Comparison of ENCODE assay signal across 1 mouse cellular context in genomic region chr11:117059120-117059519, GRCm38 (mm10).
A peak's percentile ranks its signal among the peaks of the same experiment; 100 is the strongest.
TF ChIP-seq lines count a peak whose summit lies in the region.

No protein-coding gene starts in this region.

TF ChIP-seq in MEL, 35 proteins besides CTCF, POLR2A, EP300 and RAD21 (continued from another document):
- peak; percentile 65; the same call in 1 of the 2 replicates for TF ChIP-seq POLR2AphosphoS2 (IDR thresholded peaks at IDR 0.05; ENCODE audit: low read length)
- peak; percentile 67 for TF ChIP-seq HCFC1 (IDR thresholded peaks at IDR 0.05; ENCODE audit: low read depth, low read length)
- TF ChIP-seq USF2 (IDR thresholded peaks at IDR 0.05; ENCODE audit: borderline replicate concordance in 1 of 2, insufficient read depth in 1 of 2, low read depth in 1 of 2, low read length in 2 of 2): no peak
- peak; percentile 74 for TF ChIP-seq MAX (IDR thresholded peaks at IDR 0.05; ENCODE audit: low read length)
- TF ChIP-seq CHD2 (IDR thresholded peaks at IDR 0.05; ENCODE audit: low read length): no peak
- TF ChIP-seq MAFK (IDR thresholded peaks at IDR 0.05; ENCODE audit: borderline replicate concordance, low read depth, low read length): no peak
- no peak for TF ChIP-seq MYB (IDR thresholded peaks at IDR 0.05; ENCODE audit: low read depth, low read length)
- no peak for TF ChIP-seq MEF2A (IDR thresholded peaks at IDR 0.05; ENCODE audit: extremely low read depth, insufficient replicate concordance, low read depth, low read length, poor library complexity, severe bottlenecking)
- TF ChIP-seq SMC3 (IDR thresholded peaks at IDR 0.05; ENCODE audit: low read depth, low read length): no peak; the same call in 1 of the 2 replicates
- TF ChIP-seq ETS1 (IDR thresholded peaks at IDR 0.05; ENCODE audit: low read depth, low read length): peak; percentile 91
- TF ChIP-seq ELF1 (IDR thresholded peaks at IDR 0.05; ENCODE audit: low read depth, low read length): peak; percentile 85
- TF ChIP-seq ZC3H11A (IDR thresholded peaks at IDR 0.05; ENCODE audit: low read depth, low read length): no peak
- TF ChIP-seq CHD1 (IDR thresholded peaks at IDR 0.05; ENCODE audit: low read depth, low read length): no peak
- TF ChIP-seq ZNF384 (IDR thresholded peaks at IDR 0.05; ENCODE audit: low read depth, low read length): no peak; the same call in 1 of the 2 replicates
- TF ChIP-seq ZMIZ1 (IDR thresholded peaks at IDR 0.05; ENCODE audit: low read depth, low read length): no peak; the same call in 1 of the 2 replicates
- TF ChIP-seq UBTF (IDR thresholded peaks at IDR 0.05; ENCODE audit: borderline replicate concordance, insufficient read depth, low read depth, low read length): no peak
- peak; percentile 96 for TF ChIP-seq MAZ (IDR thresholded peaks at IDR 0.05; ENCODE audit: low read depth, low read length)
- TF ChIP-seq SIN3A (IDR thresholded peaks at IDR 0.05; ENCODE audit: low read length): peak; percentile 89
- peak; percentile 92 for TF ChIP-seq BHLHE40 (IDR thresholded peaks at IDR 0.05; ENCODE audit: borderline replicate concordance, low read depth, low read length)
- TF ChIP-seq USF1 (IDR thresholded peaks at IDR 0.05; ENCODE audit: low read depth, low read length): 0 out of 2 replicates have a peak, but pooled peaks have one; percentile 14
- peak; percentile 92 for TF ChIP-seq TAL1 (IDR thresholded peaks at IDR 0.05; ENCODE audit: low read length)
- no peak for TF ChIP-seq JUND (IDR thresholded peaks at IDR 0.05; ENCODE audit: low read depth, low read length)
- TF ChIP-seq RCOR1 (IDR thresholded peaks at IDR 0.05; ENCODE audit: low read depth, low read length): peak; percentile 63; the same call in 1 of the 2 replicates
- TF ChIP-seq NRF1 (IDR thresholded peaks at IDR 0.05; ENCODE audit: insufficient read depth, low read depth, low read length, poor library complexity, severe bottlenecking): peak; percentile 96
- TF ChIP-seq GATA1 (IDR thresholded peaks at IDR 0.05; ENCODE audit: low read depth, low read length): peak; percentile 78
- no peak; the same call in 1 of the 2 replicates for TF ChIP-seq KAT2A (conservative IDR thresholded peaks at IDR 0.05; ENCODE audit: low read depth, low read length)
- peak; percentile 68 for TF ChIP-seq MXI1 (IDR thresholded peaks at IDR 0.05; ENCODE audit: low read depth, low read length)
